Mouse (Mus musculus): ENCODE measurements around the gene Pde5a. TPM values are rescaled to one million over a fixed set of nuclear protein-coding genes. Genes with fewer than 3 reads are reported as not detected.

The Pde5a gene
- polyA plus RNA-seq, 1 experiment from 2014 or later, result 0.90 TPM

- ATAC-seq (no peak), DNase-seq (ENCODE audit: low read depth, low spot score) (no peak)
- CTCF ChIA-PET, result interaction anchor here (0.6 to 1.3 kb wide), 5 partner anchors 8 to 28 kb away, joined by 3 to 5 read pairs (median 3); no protein-coding TSS in a partner anchor
- POLR2A ChIA-PET, result no interaction called here
- in situ Hi-C loops (cut with MboI; ENCODE audit: low pct_unique_long_range_greater_than_20kb), result no loop called here
- no peak for TF ChIP-seq CTCF (IDR thresholded peaks at IDR 0.05)
- no peaks in the 10 kb centered on the region for H3K27me3 ChIP-seq
Measured at GRCm38 (mm10) chr3:122835097-122835850, 106.5 kb downstream of the Pde5a start.

GRCm38 (mm10) chr3:122837639-122838038 lies 108.9 kb downstream of the Pde5a start:
- no peak for DNase-seq (ENCODE audit: low read depth, low spot score)
- no peak for ATAC-seq
- POLR2A ChIA-PET, result no interaction called here

GRCm38 (mm10) chr3:122848410-122849034 lies 119.8 kb downstream of the Pde5a start:
- ATAC-seq (peak; percentile 67), DNase-seq (ENCODE audit: low read depth, low spot score) (peak; percentile 24)
- ChIA-PET POLR2A (interaction anchor here (0.7 kb wide), 1 partner anchor 17 kb away, joined by 4 read pairs; no protein-coding TSS in a partner anchor), CTCF (interaction anchor here (0.7 to 2.3 kb wide), 4 partner anchors 10 to 67 kb away, joined by 3 to 11 read pairs (median 3); no protein-coding TSS in a partner anchor)
- in situ Hi-C loops (cut with MboI; ENCODE audit: low pct_unique_long_range_greater_than_20kb), result no loop called here
- no peaks in the 10 kb centered on the region for H3K27me3 ChIP-seq
- TF ChIP-seq CTCF (IDR thresholded peaks at IDR 0.05), result no peak

More at GRCm38 (mm10) chr3:122837639-122838038, 108.9 kb downstream of the Pde5a start:
- no peak for TF ChIP-seq CTCF (IDR thresholded peaks at IDR 0.05)
- CTCF ChIA-PET, result interaction anchor here (1.7 kb wide), 1 partner anchor 9 kb away, joined by 4 read pairs; no protein-coding TSS in a partner anchor
- H3K27me3 ChIP-seq, result no peaks in the 10 kb centered on the region
- in situ Hi-C loops (cut with MboI; ENCODE audit: low pct_unique_long_range_greater_than_20kb), result no loop called here

GRCm38 (mm10) chr3:122855149-122855548 lies 126.4 kb downstream of the Pde5a start:
- H3K27me3 ChIP-seq, result no peaks in the 10 kb centered on the region
- CTCF ChIA-PET, result interaction anchor here (0.9 kb wide), 1 partner anchor 19 kb away, joined by 3 read pairs; no protein-coding TSS in a partner anchor
- DNase-seq (ENCODE audit: low read depth, low spot score) (no peak), ATAC-seq (no peak)
- in situ Hi-C loops (cut with MboI; ENCODE audit: low pct_unique_long_range_greater_than_20kb), result no loop called here
- POLR2A ChIA-PET, result no interaction called here
- no peak for TF ChIP-seq CTCF (IDR thresholded peaks at IDR 0.05)

GRCm38 (mm10) chr3:122859829-122860228 lies 131.1 kb downstream of the Pde5a start:
- no peaks in the 10 kb centered on the region for H3K27me3 ChIP-seq
- POLR2A ChIA-PET, result interaction anchor here (1.1 kb wide), 1 partner anchor 17 kb away, joined by 3 read pairs; no protein-coding TSS in a partner anchor
- ATAC-seq (no peak), DNase-seq (ENCODE audit: low read depth, low spot score) (no peak)
- CTCF ChIA-PET, result interaction anchor here (0.7 to 3.8 kb wide), 16 partner anchors 9 to 374 kb away, joined by 3 to 26 read pairs (median 3); no protein-coding TSS in a partner anchor
- in situ Hi-C loops (cut with MboI; ENCODE audit: low pct_unique_long_range_greater_than_20kb), result loop anchor here (5.0 kb wide), 1 partner anchor 257 kb away; no protein-coding TSS in a partner anchor
- peak; percentile 43 for TF ChIP-seq CTCF (IDR thresholded peaks at IDR 0.05)

GRCm38 (mm10) chr3:122860573-122861498 lies 132.1 kb downstream of the Pde5a start:
- H3K27me3 ChIP-seq, result no peaks in the 10 kb centered on the region
- ChIA-PET POLR2A (interaction anchor here (0.7 to 1.1 kb wide), 2 partner anchors 16 to 244 kb away, joined by 3 to 6 read pairs; no protein-coding TSS in a partner anchor), CTCF (interaction anchor here (1.0 to 3.8 kb wide), 12 partner anchors 19 to 373 kb away, joined by 3 to 26 read pairs (median 3); no protein-coding TSS in a partner anchor)
- DNase-seq (ENCODE audit: low read depth, low spot score) (no peak), ATAC-seq (no peak)
- in situ Hi-C loops (cut with MboI; ENCODE audit: low pct_unique_long_range_greater_than_20kb), result loop anchor here (5.0 kb wide), 1 partner anchor 256 kb away; no protein-coding TSS in a partner anchor
- no peak for TF ChIP-seq CTCF (IDR thresholded peaks at IDR 0.05)

GRCm38 (mm10) chr3:122865092-122865491 lies 136.3 kb downstream of the Pde5a start:
- no peak for TF ChIP-seq CTCF (IDR thresholded peaks at IDR 0.05)
- in situ Hi-C loops (cut with MboI; ENCODE audit: low pct_unique_long_range_greater_than_20kb), result no loop called here
- DNase-seq (ENCODE audit: low read depth, low spot score) (no peak), ATAC-seq (no peak)
- POLR2A ChIA-PET, result no interaction called here
- H3K27me3 ChIP-seq, result no peaks in the 10 kb centered on the region
- CTCF ChIA-PET, result no interaction called here

GRCm38 (mm10) chr3:122868270-122868669 lies 139.5 kb downstream of the Pde5a start:
- H3K27me3 ChIP-seq, result no peaks in the 10 kb centered on the region
- in situ Hi-C loops (cut with MboI; ENCODE audit: low pct_unique_long_range_greater_than_20kb), result no loop called here
- DNase-seq (ENCODE audit: low read depth, low spot score), result no peak
- no peak for TF ChIP-seq CTCF (IDR thresholded peaks at IDR 0.05)
- ChIA-PET CTCF (interaction anchor here (0.7 to 1.2 kb wide), 2 partner anchors 9 to 51 kb away, joined by 3 read pairs; no protein-coding TSS in a partner anchor), POLR2A (no interaction called here)
- no peak for ATAC-seq

GRCm38 (mm10) chr3:122871596-122871995 lies 142.8 kb downstream of the Pde5a start:
- no peaks in the 10 kb centered on the region for H3K27me3 ChIP-seq
- CTCF ChIA-PET, result interaction anchor here (3.4 kb wide), 1 partner anchor 14 kb away, joined by 13 read pairs; no protein-coding TSS in a partner anchor
- no peak for TF ChIP-seq CTCF (IDR thresholded peaks at IDR 0.05)
- no peak for ATAC-seq
- no peak for DNase-seq (ENCODE audit: low read depth, low spot score)
- POLR2A ChIA-PET, result no interaction called here
- in situ Hi-C loops (cut with MboI; ENCODE audit: low pct_unique_long_range_greater_than_20kb), result no loop called here
